Mouse (Mus musculus) midbrain, embryonic 15.5 days (tissue): Measurements from ENCODE around the gene Npr1. TPM values are rescaled to one million over a fixed set of nuclear protein-coding genes. Genes with fewer than 3 reads are reported as not detected.

ENCODE experiments used
- ATAC-seq: fragments of 200-750 bp; cut with Nextera tagmentation; replicated peaks from 2 replicates; pipeline ENCODE4 v1.8.0; 2017; ENCODE audit warnings: moderate TSS enrichment
- H3K27ac ChIP-seq: fragments of 300-500 bp; sonication (generic); 2 replicates; pipeline ENCODE4 v1.5.1; 2015; ENCODE audit warnings: mild to moderate bottlenecking, inconsistent platforms
- H3K27me3 ChIP-seq: fragments of 300-500 bp; sonication (generic); replicated peaks from 2 replicates; pipeline ENCODE4 v1.6.1; 2015; ENCODE audit warnings: inconsistent platforms
- H3K36me3 ChIP-seq: fragments of 300-500 bp; sonication (generic); replicated peaks from 2 replicates; pipeline ENCODE4 v1.6.1; 2015; ENCODE audit warnings: inconsistent platforms
- H3K4me1 ChIP-seq: fragments of 300-500 bp; sonication (generic); 2 replicates; pipeline ENCODE4 v1.6.1; 2015; ENCODE audit warnings: inconsistent platforms
- H3K4me2 ChIP-seq: fragments of 300-500 bp; sonication (generic); 2 replicates; pipeline ENCODE4 v1.6.1; 2015; ENCODE audit warnings: inconsistent platforms, mild to moderate bottlenecking, moderate library complexity
- H3K4me3 ChIP-seq: fragments of 300-500 bp; sonication (generic); 2 replicates; pipeline ENCODE4 v1.5.1; 2015; ENCODE audit warnings: mild to moderate bottlenecking, inconsistent platforms
- H3K9ac ChIP-seq: fragments of 300-500 bp; sonication (generic); 2 replicates; pipeline ENCODE4 v1.6.1; 2015; ENCODE audit warnings: mild to moderate bottlenecking, inconsistent platforms
- H3K9me3 ChIP-seq: fragments of 300-500 bp; sonication (generic); 2 replicates; pipeline ENCODE4 v1.6.1; 2016; ENCODE audit warnings: inconsistent platforms
- WGBS: fragments of 180-500 bp; shearing (Covaris S2); methylation state at CpG from one replicate; pipeline ENCODE4 v1.1.7; 2015; ENCODE audit warnings: mixed read lengths; 5-methylcytosine and 5-hydroxymethylcytosine counted together
- polyA plus RNA-seq: library from polyadenylated mRNA; unstranded; fragments of >200 nt; fragmentation: Nextera tagmentation; extraction: Ambion mirVana; gene quantifications from 2 replicates; pipeline ENCODE4 v1.2.1, GENCODE M21; 2015

The Npr1 gene
- polyA plus RNA-seq, 1 experiment from 2014 or later: 2.7 TPM

GRCm38 (mm10) chr3:90503444-90503843, 37.8 kb upstream of the Npr1 start:
- peaks cover 30% of the 10 kb centered on the region for H3K4me1 ChIP-seq
- no peaks in the 10 kb centered on the region for H3K27me3 ChIP-seq
- H3K4me3 ChIP-seq: no peak overlapping the region
- H3K27ac ChIP-seq: no peak overlapping the region
- no peak overlapping the region for H3K9ac ChIP-seq
- no peak for ATAC-seq
- H3K9me3 ChIP-seq: no peaks in the 10 kb centered on the region
- no peak overlapping the region for H3K4me2 ChIP-seq
- peaks cover 51% of the 10 kb centered on the region for H3K36me3 ChIP-seq
- WGBS: 64% methylated on average over 4 of the region's 4 CpGs

DNA sequence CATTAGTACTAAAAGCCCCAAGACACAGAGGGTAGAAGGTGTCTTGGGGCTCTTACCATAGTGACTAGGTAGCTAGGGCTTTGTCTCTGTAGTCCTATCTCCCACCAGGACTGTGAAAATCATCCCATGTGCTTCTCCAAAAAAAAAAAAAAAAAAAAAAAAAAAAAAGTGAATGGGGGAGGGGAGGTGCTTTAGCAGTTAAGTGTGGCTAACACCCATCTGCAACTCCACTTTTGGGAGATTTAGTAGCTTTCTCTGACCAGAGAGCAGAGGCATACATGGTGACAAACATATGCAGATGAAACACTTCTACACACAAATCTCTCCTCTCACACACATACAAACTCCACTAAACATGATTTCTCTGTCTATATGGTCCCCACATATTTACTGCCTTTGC, 31.9 kb upstream of the Npr1 start:
- ATAC-seq: no peak
- no peak overlapping the region for H3K4me3 ChIP-seq
- no peaks in the 10 kb centered on the region for H3K27me3 ChIP-seq
- H3K4me2 ChIP-seq: no peak overlapping the region
- no peaks in the 10 kb centered on the region for H3K9me3 ChIP-seq
- H3K9ac ChIP-seq: no peak overlapping the region
- H3K27ac ChIP-seq: no peak overlapping the region
- H3K4me1 ChIP-seq: no peaks in the 10 kb centered on the region
- H3K36me3 ChIP-seq: peaks cover 44% of the 10 kb centered on the region

GRCm38 (mm10) chr3:90495850-90496525, 30.3 kb upstream of the Npr1 start:
- H3K9me3 ChIP-seq: no peaks in the 10 kb centered on the region
- H3K4me2 ChIP-seq: no peak overlapping the region
- no peak overlapping the region for H3K4me3 ChIP-seq
- H3K9ac ChIP-seq: no peak overlapping the region
- 93% methylated on average over 7 of the region's 7 CpGs for WGBS
- H3K4me1 ChIP-seq: no peaks in the 10 kb centered on the region
- no peak overlapping the region for H3K27ac ChIP-seq
- no peaks in the 10 kb centered on the region for H3K27me3 ChIP-seq
- ATAC-seq: no peak
- peaks cover 33% of the 10 kb centered on the region for H3K36me3 ChIP-seq

- 66% methylated on average over 4 of the region's 4 CpGs for WGBS
- H3K27me3 ChIP-seq: no peaks in the 10 kb centered on the region
- no peak overlapping the region for H3K4me2 ChIP-seq
- H3K9me3 ChIP-seq: no peaks in the 10 kb centered on the region
- no peak for ATAC-seq
- no peak overlapping the region for H3K27ac ChIP-seq
- H3K4me1 ChIP-seq: peaks cover 7% of the 10 kb centered on the region
- H3K9ac ChIP-seq: no peak overlapping the region
- H3K36me3 ChIP-seq: peaks cover 22% of the 10 kb centered on the region; the same call in 1 of the 2 replicates
- H3K4me3 ChIP-seq: no peak overlapping the region
Measured at GRCm38 (mm10) chr3:90493831-90494540, 28.3 kb upstream of the Npr1 start.

DNA sequence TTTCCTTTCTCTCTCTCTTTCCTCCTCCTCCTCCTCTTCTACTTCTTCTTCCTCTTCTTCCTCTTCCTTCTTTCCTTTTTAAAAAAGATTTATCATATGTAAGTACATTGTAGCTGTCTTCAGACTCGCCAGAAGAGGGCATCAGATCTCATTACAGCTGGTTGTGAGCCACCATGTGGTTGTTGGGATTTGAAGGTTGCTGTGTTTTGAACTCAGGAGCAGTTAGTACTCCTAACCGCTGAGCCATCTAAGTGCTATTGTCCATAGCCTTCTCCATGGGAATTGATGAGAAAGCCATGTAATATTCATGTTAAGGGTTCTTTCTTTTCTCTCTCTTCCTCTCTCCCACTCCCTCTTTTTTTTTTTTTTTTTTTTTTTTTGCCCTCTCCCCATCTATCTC, 25.7 kb upstream of the Npr1 start:
- 44% methylated on average over 2 of the region's 2 CpGs for WGBS
- no peaks in the 10 kb centered on the region for H3K27me3 ChIP-seq
- peaks cover 23% of the 10 kb centered on the region for H3K36me3 ChIP-seq
- no peaks in the 10 kb centered on the region for H3K9me3 ChIP-seq
- no peak overlapping the region for H3K9ac ChIP-seq
- H3K4me1 ChIP-seq: peaks cover 7% of the 10 kb centered on the region
- ATAC-seq: peak; percentile 27; the same call in 1 of the 2 replicates
- H3K4me3 ChIP-seq: no peak overlapping the region
- H3K27ac ChIP-seq: no peak overlapping the region
- no peak overlapping the region for H3K4me2 ChIP-seq

- Histone ChIP-seq H3K4me3 (peak within 1 kb of the TSS; percentile 65), H3K9me3 (no peaks in the 10 kb centered on the region), H3K27me3 (no peaks in the 10 kb centered on the region), H3K9ac (peak within 1 kb of the TSS; percentile 71), H3K4me2 (peak within 1 kb of the TSS; percentile 59), H3K27ac (peak within 1 kb of the TSS; percentile 76), H3K36me3 (peaks cover 24% of the 10 kb centered on the region), H3K4me1 (peaks cover 7% of the 10 kb centered on the region)
- under 1% methylated on average over 37 of the region's 37 CpGs for WGBS
- ATAC-seq: peak; percentile 98
Measured at GRCm38 (mm10) chr3:90490696-90491256, 25.1 kb upstream of the Npr1 start, which contains the start of gene Snapin. Snapin (minus strand) TSS chr3:90491033.

- Histone ChIP-seq H3K9me3 (no peaks in the 10 kb centered on the region), H3K9ac (no peak overlapping the region), H3K4me2 (no peak overlapping the region), H3K27ac (no peak overlapping the region), H3K36me3 (peaks cover 41% of the 10 kb centered on the region), H3K4me3 (no peak overlapping the region), H3K27me3 (no peaks in the 10 kb centered on the region), H3K4me1 (peaks cover 7% of the 10 kb centered on the region)
- 88% methylated on average over 6 of the region's 6 CpGs for WGBS
- ATAC-seq: no peak
Measured at GRCm38 (mm10) chr3:90488576-90488975, 22.9 kb upstream of the Npr1 start.

DNA sequence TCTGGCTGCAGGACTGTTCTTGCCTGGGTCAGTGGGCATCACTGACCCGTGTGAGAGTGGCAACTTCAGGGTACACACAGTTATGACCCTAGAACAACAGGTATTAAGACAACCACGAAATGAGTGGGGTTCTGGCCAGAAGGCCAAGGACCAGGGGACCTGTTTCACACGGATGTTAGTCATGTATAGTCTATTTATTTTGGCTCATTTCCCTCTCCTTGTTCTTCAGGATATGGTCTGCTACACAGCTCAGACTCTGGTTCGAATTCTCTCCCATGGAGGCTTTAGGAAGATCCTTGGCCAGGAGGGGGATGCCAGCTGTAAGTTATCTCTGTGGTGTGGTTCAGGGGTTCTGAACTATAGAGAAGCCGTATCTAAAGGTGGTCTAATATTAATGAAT, 21.3 kb upstream of the Npr1 start:
- WGBS: 83% methylated on average over 5 of the region's 5 CpGs
- peaks cover 54% of the 10 kb centered on the region for H3K36me3 ChIP-seq
- no peak for ATAC-seq
- H3K4me2 ChIP-seq: no peak overlapping the region
- H3K4me3 ChIP-seq: no peak overlapping the region
- H3K27me3 ChIP-seq: no peaks in the 10 kb centered on the region
- no peak overlapping the region for H3K9ac ChIP-seq
- peaks cover 7% of the 10 kb centered on the region for H3K4me1 ChIP-seq
- no peaks in the 10 kb centered on the region for H3K9me3 ChIP-seq
- no peak overlapping the region for H3K27ac ChIP-seq

DNA sequence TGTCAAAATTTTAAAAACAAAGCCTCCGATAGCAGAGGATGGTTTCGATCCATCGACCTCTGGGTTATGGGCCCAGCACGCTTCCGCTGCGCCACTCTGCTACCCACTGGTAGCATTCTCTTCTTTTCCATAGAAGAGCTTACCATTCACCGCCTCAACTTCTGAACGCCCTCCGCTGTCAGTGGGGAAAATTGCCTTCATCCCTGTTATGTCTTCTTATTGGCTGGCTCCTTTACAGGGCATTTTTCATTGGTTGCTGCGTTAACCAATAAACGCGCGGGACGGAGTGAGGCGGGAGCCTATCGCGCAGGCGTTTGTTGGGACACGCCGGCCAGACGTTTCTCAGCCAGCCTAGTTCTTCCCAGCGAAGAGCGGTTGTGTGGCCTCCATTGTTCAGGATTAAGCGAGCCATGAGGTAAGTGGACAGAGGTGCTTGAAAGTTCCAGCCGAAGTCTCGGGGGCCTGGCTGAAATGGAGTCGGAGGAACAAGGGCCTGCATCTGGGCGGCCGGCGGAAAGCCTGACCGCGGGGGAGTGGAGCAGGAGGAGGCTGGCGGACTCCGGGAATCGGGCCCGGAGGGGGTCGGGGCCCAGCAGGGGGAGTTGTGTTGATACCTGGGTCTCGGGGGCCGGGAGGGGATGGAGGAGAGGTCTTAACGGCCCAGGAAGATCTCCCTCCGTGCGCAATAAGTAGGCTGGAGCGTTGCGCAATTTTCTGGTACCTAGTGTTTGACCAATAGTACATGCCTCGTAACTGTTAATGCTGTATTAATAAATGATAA, 10.4 kb upstream of the Npr1 start, which contains the start of gene Ilf2:
Gene Ilf2, plus strand, starts transcription at position 296 of the 781 bp plus-strand sequence.
- Histone ChIP-seq H3K9me3 (no peaks in the 10 kb centered on the region), H3K9ac (peak within 1 kb of the TSS; percentile 90), H3K4me2 (peak within 1 kb of the TSS; percentile 54), H3K27me3 (no peaks in the 10 kb centered on the region), H3K4me3 (peak within 1 kb of the TSS; percentile 85), H3K36me3 (peaks cover 17% of the 10 kb centered on the region; the same call in 1 of the 2 replicates), H3K4me1 (peaks cover 14% of the 10 kb centered on the region), H3K27ac (peak within 1 kb of the TSS; percentile 94)
- under 1% methylated on average over 45 of the region's 45 CpGs for WGBS
- peak; percentile 99 for ATAC-seq

GRCm38 (mm10) chr3:90475151-90475830, 9.6 kb upstream of the Npr1 start:
- Histone ChIP-seq H3K9ac (no peak overlapping the region), H3K27ac (no peak overlapping the region), H3K4me2 (peak overlapping the region; percentile 42), H3K36me3 (peaks cover 10% of the 10 kb centered on the region; the same call in 1 of the 2 replicates), H3K9me3 (no peaks in the 10 kb centered on the region), H3K27me3 (no peaks in the 10 kb centered on the region), H3K4me3 (peak overlapping the region; percentile 32), H3K4me1 (peaks cover 14% of the 10 kb centered on the region)
- WGBS: 40% methylated on average over 16 of the region's 16 CpGs
- ATAC-seq: peak; percentile 53

GRCm38 (mm10) chr3:90472213-90472612, 6.5 kb upstream of the Npr1 start:
- Histone ChIP-seq H3K27ac (no peak overlapping the region), H3K27me3 (no peaks in the 10 kb centered on the region), H3K9me3 (no peaks in the 10 kb centered on the region), H3K9ac (no peak overlapping the region), H3K4me1 (peaks cover 8% of the 10 kb centered on the region), H3K36me3 (no peaks in the 10 kb centered on the region), H3K4me2 (no peak overlapping the region), H3K4me3 (no peak overlapping the region)
- 33% methylated on average over 3 of the region's 3 CpGs for WGBS
- no peak for ATAC-seq
